Mouse (Mus musculus) spleen, postnatal 10 days (tissue): ENCODE data around the gene Gucy2g.
A peak's percentile ranks its signal among the peaks of the same experiment; 100 is the strongest.
"Not testable (repeated sequence)": the region's sequence is repeated elsewhere in the genome, so short reads cannot be mapped to it uniquely, and the experiment has no call there.

Source experiments
- DNase-seq, 2 experiments: peaks; one replicate each; pipeline ENCODE4 v3.0.0; 2021 to 2022; ENCODE audit warnings: low spot score in 2 of 2

Gucy2g gene

DNA sequence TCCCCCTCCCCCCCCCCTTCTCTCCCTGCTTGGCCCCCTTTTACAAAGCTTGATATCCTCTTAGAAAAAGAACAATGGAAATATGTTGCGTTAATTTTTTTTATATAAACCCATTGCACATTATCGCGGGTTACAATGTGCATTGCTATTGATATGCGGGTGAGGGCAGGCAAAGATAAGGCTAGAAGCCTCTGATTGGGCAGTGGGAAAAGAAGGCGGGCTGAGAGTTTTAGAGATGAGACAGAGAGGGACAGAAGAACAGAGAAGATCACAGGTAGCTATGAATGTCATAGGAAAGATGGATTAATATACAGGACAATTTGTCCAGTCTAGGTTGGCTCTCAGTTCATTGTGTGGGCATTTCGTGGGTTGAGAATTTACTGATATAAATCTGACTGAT, 33.8 kb downstream of the Gucy2g start:
- peak in 1 of 2 experiments; percentile 28 for DNase-seq

DNA sequence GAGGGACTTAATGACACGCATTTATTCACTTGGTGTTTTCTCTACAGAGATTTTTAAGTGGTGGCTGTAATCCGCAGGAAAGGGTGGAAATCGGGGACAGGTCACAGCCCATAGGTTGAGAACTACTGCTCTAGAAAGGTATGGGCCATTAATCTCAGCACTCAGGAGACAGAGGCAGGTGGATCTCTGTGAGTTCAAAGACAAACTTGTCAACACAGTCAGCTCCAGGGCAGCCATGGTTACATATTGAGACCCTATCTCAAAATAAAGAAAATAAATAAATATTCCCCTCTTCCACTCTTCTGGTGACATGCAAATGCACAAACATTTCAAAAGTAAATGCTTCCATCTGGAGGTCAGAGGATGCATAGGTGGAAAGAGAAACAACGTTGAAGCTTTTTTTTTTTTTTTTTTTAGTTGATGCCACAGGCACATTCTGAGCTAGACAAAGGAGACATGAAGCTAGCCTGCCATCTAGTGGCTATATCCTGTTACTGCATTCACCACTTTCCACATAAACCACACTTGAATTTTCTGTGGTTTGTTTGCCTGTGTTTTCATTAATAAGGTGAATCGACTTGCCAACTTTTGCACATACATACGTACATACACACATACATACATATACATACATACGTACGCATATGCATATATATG, 34.4 kb downstream of the Gucy2g start:
- peak in 1 of 2 experiments; percentile 57 for DNase-seq

DNA sequence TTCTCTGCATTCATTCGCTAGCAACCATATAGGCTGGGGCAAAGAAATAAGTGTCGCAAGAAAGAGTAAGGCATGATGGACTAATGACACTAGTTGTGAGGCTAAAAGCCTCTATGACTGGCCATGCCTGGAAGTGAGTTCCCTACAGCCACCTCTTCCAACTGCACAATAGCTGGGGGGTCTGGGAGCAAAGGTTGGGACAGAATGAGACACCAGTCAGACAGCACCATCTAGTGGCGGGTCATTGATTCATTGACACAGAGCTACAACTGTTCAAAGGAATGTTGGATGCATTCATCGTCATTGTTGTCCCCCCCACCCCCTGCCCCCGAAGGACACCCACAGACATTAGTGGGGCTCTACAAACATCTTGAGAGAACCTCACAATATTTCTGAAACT, 42.7 kb downstream of the Gucy2g start:
- peak in 1 of 2 experiments; percentile 61 for DNase-seq

DNA sequence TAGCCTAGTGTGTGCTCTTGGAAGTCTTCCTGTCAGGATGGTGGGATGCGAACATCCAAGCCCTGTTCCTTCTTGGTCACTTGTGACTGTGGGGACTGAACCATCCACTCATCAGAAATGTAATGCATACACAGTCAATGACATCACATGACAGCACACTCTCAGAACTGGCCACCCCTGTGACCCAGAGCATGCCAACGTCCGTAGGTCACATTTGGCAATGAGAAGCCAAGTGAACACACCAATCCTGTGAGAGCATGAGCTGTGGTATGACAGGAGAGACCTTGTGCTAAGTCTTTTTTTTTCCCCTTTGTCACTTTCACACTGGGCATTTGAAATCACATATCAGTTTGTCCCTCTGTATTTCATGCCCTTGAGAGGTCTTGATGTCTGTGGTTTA, 45.5 kb downstream of the Gucy2g start:
- no peak for DNase-seq

DNA sequence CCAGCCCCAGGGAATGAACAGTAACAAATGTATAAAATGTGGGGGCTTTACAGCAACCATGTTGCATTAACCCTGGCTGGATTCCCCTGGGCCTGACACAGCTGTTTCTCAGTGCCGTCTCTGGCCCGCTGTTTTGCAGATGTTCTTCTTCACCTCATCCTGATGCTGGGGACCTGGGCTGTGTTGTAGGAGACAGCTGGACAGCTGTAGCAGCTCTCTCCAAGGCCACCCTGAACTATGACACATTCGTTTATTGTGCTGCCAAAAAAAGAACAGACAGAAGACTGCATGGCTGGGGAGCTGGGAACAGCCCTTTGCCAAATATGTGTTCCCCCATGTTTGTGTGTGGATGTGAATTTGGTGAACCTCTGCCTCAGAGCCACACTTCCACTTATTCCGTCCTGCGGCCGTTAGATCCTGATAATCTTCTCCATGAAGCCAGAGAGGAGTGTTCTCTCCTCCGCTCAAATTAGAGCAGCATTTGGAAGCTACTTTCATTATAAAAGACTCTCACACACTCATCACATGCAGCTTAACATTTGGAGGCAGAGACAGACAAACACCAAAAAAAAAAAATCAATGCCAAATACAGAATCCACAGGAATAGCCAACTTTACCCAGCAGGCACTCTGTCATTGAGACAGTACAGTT, 46.4 kb downstream of the Gucy2g start:
- DNase-seq = no peak

DNA sequence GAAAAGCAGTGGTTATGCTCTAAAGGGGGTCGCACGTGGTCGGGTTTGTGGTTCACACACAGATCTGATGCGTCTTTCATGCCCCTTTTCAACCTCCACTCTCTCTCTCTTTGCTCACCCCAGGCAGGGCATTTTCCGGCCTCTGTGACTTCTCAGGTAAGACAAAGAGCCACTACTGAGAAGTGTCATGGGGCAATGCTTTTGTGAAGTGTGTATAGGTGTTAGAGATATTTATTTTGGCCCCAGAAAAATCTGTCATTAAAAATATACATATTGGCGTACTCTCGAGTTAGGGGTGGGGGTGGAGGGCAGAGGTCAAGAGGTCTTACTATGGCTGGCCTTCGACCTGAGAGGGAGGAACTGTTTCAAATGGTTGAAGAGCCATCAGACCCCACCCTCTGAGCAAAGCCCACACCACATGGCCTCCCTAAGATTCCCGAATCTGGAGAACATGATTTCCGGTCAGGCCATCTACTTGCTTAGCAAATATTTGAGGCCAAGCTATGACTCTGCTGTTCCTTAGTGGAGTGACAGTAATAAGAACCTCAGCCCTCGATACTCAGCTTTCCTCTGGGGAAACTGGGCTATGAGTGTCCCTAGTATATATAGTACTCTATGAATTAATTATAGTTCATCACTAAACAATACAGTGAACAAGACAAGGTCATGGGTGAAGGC, 47.2 kb downstream of the Gucy2g start:
- DNase-seq = no peak

DNA sequence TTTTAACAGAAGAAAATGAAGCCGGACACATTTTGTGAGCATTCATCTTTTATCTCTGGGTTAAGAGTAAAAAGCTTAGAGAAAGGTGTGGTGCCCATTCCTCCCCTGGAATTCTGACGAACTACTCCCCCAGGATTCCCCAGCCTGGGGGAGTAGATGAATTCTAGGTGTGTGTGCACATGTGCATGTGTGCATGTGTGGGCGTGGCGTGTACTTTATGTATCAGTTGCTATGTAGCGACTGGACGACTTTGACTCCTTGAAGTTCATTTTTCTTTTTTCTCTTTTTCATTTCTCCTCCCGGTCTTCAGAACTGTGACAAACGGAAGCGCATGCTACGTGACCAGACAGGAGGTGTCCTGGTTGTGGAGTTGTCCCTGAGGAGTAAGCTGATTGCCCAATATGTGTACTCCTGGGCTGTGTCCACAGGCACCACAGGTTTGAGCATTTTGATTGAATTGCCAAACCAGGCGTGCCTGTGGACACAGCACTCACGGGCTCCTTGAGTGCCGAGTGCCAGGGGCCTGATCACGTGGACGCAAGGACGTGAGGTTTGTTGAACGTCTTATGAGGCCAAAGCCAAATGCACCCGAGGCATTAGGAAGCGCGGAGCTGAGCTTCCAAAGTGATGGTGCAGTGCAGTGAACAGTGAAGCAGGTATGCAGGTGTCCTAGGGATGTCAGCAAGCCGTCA, 48.6 kb downstream of the Gucy2g start:
- no peak for DNase-seq

DNA sequence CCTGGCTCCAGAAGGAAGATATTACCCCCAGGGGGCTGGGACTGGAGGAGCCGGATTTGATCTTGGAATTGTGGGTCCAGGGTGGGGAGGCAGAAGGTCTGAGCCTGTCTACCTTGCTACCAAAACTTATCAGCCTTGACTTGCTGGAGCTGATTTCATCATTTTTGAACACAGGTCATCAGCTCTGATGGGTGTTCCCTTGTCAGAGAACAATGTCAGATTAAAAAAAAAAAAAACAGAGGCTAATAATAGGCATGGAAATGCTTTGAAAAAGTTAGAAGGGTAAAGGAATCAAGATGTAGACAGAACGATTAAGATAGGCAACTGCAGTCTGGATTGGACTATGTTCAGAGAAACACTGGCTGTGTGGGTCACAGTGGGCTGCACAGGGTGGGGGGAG, 49.4 kb downstream of the Gucy2g start:
- no peak for DNase-seq

DNA sequence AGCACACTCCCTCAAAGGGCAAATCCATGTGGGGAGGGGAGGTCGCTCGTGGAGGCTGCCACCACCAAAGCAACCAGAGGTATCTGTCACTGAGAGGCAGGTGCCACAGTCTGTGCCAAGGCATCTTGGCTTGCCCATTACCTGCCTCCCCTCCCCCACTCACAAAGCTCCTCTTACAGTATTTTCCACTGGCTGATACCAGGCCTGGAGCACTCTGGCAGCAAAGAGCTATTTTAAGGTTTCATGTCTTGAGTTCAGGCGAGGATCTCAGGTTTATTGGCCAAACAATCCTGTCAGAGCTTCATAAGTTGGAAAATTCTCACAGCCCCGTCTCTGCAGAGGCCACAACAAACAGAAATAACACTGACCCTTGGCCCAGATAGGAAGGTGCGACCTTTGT, 51.0 kb downstream of the Gucy2g start:
- DNase-seq = no peak

DNA sequence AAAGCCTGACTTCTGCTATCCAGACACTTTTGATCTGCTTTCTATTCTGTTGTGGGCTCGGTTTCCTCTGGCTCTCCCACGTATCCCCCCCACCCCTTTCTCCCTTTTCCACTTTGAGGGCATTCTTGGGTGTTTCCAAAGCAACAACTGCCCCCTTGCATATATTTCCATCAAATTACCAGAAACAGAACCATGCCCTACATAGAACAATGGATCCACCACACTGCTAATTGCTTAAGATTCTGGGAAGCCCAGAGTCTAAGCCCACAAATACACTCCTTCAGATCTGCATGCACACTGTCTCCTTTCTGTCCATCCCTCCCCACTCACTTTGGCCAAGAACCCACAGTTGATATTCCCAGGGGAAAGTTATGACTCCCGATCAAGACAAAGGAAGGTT, 55.4 kb downstream of the Gucy2g start:
- DNase-seq = no peak

DNA sequence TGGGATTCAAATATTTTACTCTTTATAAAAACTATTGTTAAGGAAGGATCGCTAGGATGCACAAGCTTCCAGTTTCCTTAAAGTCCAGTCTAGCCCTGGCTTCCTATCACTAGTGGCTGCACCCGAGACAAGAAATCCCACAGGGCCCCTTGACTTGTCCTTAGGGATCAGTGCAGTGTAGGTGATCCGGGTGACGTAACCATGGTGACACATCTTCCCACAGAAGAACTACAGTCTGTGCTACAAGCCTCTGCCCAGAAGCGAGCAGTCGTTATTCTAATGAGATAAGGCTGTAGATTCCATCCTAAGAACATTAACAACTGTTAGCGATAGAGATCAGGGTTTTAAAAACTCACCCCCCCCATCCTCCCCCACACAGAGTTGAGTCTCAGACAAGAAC, 56.0 kb downstream of the Gucy2g start:
- no peak for DNase-seq

DNA sequence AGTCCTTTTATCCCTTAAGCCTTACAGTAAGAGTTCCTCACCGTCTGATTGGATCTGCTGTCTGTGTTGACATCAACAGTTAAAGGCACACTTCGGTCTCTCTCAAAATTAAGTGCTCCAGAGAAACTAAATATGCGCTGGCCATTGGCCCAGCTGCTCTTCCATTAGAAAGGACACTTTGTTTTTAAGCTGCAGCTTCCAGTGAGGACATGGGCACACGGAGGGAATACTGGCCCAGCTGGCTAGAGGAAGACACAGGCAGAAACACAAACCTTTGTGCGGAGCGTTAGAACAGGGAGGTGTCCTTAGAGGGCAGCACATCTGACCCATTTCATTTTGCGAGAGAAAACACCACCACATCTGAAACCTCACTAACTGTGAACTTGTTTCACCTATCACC, 56.6 kb downstream of the Gucy2g start:
- no peak for DNase-seq

DNA sequence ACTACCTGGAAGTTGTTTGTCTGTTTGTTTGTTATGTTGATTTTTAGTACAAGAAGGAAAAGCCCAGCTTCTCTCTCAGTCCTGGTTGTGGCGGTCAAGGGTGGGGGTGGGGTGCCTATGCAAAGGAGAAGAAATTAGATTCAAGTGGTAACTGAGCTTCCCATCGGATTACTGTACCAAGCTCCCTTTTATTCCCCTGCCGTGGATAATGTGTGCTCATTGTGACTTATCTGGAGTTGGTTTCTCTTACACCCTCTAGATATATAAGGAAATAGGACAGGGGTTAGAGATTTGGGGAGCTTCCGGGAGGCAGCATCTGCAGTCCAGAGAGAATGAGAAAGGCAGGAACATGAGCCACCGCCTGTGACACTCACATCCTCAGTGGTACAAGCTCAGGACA, 60.6 kb downstream of the Gucy2g start, which contains the start of gene Tectb:
Gene Tectb (plus strand): TSS at position 301 of the 400 bp plus-strand sequence.
- DNase-seq = no peak

DNA sequence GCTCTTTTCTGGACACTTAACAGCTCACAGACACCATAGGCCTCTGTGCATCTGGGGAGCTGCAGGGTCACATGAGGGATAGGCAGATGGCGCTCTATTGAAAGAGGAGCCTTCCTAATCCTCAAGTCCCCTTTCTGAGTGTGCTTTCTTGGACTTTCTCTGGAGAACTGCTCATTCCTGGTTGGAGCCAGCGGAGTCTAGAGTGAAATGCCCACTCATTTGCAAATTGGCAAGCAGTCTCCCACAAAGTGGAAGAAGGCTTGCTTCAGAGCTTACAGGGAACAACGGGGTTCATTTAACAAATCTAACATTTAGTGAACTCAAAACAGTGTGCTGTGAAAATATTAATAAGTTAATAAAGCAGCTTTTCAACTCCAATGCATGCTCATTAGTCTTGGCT, 63.9 kb downstream of the Gucy2g start:
- DNase-seq = no peak

DNA sequence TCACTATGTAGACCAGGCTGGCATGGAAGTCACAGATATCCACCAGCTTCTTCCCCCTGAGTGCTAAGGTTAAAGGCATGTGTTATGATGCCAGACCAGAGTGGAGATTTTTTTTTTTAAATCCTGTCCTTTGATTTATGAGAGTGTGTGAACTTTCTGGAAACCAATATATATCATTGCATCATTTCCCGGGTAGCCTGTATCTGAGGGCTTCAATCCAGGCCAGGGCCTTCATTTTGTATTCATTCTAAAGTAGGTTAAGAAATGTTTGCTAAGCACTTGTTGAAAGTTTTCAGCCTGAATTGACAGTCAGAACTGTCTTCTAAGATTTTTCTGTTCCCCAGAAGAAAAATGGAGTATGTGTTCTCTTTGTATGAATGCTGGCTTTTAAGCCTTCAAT, 69.5 kb downstream of the Gucy2g start:
- no peak for DNase-seq

DNA sequence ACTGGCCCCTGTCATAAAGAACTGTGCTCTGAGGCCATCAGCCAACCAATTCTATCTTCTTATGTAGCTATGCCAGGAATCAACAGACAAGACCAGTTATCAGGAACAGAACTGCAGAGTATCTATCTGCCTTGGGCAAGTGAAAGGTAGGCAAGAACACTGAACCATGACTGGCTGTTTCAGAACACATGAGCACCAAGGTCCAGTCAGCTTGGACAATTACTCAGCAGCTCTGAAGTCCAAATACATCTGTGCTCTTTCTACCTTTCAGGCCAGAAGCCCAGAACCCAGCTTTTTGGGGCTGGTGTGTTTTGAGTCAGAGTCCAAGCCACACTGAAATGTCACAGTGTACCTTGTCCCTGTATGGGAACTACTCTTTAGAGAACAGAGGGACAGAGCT, 70.6 kb downstream of the Gucy2g start:
- no peak for DNase-seq

DNA sequence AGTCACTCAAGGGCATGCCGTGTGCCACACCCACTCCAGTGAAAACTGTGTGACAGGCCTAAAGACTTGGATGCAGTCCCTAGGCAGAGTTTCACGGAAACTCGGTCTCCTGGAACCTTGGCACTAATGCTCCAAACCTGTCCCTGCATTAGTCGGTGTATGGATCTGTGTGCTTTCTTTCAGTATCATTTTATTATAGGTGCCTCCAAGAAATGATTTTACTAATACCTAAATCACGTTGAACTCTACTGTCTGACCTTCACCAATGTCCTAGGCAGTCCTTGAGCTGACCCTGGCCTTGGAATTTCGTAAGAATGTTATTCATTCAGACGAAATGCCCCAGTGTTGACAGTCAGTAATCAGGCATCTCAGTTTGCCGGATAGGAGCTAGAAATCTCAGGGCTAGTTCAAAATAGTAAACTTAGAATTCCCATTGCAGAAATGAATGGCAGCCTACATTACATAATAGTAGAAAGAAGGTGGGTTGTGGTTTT, 71.8 kb downstream of the Gucy2g start:
- DNase-seq = not testable (repeated sequence)

DNA sequence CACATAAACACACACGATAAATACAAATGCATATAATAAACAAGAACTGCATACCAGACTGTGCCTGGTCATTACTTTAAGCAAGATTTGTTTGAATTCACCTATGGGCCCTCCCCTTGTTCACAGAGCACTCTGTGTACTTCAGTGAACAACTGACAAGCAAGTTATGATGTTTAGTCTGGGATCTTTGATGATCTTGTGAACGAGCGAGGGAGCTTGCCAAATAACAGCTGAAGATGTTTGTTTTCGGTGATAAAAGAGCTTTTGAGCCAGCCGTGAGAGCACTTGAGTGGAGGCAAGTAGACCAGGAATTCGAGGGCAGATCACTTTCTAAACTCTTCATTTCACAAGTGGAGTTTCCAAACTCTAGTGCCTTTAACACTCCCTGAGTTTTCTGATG, 72.7 kb downstream of the Gucy2g start:
- no peak for DNase-seq

DNA sequence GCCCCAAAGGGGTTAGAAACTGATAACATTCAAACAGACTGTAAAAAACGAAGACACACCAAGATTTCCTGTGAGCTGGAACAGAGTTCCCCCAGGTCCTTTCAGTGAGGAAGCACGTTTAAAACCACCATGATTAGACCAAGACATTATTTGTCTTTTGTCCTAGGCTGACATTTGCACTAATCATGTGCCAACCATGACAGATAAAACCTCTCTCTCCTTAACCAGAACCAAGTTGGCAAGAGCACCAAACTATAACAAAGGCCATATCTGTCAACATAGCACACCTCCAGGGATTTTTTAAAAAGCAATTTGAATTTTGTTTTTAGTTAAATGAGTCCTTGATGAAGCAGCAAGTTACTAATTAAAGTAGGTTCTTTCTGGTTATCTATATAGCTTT, 73.3 kb downstream of the Gucy2g start:
- no peak for DNase-seq

DNA sequence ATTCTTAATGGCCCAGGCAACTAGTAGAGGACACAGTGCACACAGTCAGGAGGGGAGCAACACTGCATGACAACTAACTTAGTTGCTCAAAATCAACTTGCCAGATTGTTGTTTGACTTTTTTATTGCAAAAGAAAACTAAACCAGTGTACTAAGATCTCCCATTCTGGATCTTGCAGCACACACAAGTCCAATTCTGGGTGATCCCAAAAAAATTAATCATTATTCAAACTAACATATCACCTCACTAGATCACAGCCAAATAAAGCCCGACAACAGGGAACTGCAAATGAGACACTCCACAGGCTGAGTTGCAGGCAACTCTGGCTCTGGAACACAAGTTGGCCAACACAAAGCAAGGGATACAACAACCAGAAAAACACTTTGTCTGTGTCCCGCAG, 74.3 kb downstream of the Gucy2g start:
- DNase-seq = no peak

DNA sequence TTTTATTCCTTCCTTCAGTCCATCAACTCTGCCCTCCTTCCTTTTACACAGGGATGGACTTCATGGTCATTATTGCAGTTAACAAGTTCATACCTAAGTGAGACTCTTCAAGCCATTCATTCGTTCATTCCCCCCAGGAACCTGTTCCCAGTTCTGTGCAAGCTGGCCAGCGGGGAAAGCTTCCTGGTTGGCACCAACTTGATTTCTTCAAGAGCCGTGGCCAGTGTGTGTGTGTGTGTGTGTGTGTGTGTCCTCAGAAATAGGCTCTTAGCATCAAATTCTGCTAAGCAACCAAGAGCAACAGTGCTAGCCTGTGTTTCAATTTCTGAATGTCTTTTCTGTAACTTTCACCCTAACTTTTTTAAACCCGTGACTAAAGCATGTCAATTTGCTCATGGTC, 75.1 kb downstream of the Gucy2g start:
- DNase-seq = no peak

DNA sequence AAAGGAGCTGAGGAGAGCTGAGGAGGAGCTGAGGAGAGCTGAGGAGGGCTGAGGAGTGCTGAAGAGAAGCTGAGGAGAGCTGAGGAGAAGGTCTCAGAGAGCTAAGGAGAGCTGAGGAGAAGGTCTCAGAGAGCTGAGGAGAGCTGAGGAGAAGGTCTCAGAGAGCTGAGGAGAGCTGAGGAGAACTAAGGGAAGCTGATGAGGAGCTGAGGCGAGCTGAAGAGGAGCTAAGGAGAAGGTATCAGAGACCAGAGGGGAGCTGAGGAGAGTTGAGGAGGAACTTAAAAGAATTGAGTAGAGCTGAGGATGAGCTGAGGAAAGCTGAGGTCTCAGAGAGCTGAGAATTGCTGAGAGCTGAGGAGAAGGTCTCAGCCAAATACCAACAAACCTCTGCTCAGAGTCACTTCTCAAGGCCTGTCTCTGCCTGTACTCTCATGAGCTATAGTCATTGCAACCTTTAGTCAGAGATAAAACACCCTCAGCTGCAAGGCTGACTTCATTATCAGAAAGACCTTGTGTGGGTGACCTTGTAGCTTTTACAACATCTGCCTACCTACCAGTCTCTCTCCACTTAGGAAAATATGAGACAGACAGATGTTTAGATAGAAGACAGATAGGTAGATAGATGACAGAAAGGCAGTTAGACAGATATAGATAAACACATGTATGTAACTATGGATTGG, 75.7 kb downstream of the Gucy2g start:
- DNase-seq = no peak
